Mouse (Mus musculus): ENCODE measurements around the gene Uvssa. TPM values are rescaled to one million over a fixed set of nuclear protein-coding genes. Genes with fewer than 3 reads are reported as not detected.

Gene Uvssa
- polyA plus RNA-seq, 1 experiment from 2014 or later: 9.5 TPM

- Histone ChIP-seq H3K27ac (ENCODE audit: low read length) (no peak overlapping the region), H3K9ac (ENCODE audit: low read length) (no peak overlapping the region), H3K9me3 (replicated peaks; ENCODE audit: control insufficient read depth, low read length) (no peaks in the 10 kb centered on the region), H3K27me3 (ENCODE audit: control insufficient read depth, insufficient read depth, low read length) (no peaks in the 10 kb centered on the region), H3K4me3 (replicated peaks; ENCODE audit: low read length) (no peak overlapping the region), H3K4me1 (ENCODE audit: control insufficient read depth, insufficient read depth, low read length) (no peaks in the 10 kb centered on the region), H3K36me3 (ENCODE audit: control insufficient read depth, insufficient read depth, low read length) (peaks cover 12% of the 10 kb centered on the region; the same call in 1 of the 2 replicates), H3K4me2 (ENCODE audit: low read depth, low read length) (no peak overlapping the region)
- ATAC-seq (ENCODE audit: insufficient read depth, low FRiP score): no peak
- 93% methylated on average over 5 of the region's 5 CpGs for WGBS
These were observed 15.1 kb upstream of the Uvssa start for GRCm38 (mm10) chr5:33363263-33363662.

DNA sequence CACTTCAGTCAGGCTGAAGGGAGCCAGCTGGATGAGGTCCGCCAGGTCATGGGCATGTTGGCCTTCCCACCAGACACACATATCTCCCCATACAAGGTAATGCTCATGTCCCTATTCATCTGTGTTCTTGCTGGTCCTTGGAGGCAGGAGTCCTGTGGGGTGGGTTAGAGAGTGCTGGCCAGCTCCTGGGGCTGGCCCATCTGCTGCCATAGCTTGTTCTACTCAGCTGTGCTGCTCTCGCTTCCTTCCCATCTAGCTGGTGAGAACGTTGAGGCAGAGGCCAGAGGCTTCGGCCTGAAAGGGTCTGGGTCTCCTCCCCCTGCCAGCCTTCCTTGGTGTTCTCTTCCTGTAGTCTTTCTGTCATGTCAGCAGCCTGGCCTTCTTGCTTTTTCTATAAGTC lies 9.7 kb upstream of the Uvssa start:
- H3K4me2 ChIP-seq (ENCODE audit: low read depth, low read length): no peak overlapping the region
- H3K27me3 ChIP-seq (ENCODE audit: control insufficient read depth, insufficient read depth, low read length): no peaks in the 10 kb centered on the region
- ATAC-seq (ENCODE audit: insufficient read depth, low FRiP score): no peak
- no peak overlapping the region for H3K4me3 ChIP-seq (replicated peaks; ENCODE audit: low read length)
- no peaks in the 10 kb centered on the region for H3K4me1 ChIP-seq (ENCODE audit: control insufficient read depth, insufficient read depth, low read length)
- WGBS: 88% methylated on average over 4 of the region's 4 CpGs
- H3K9me3 ChIP-seq (replicated peaks; ENCODE audit: control insufficient read depth, low read length): no peaks in the 10 kb centered on the region
- H3K9ac ChIP-seq (ENCODE audit: low read length): no peak overlapping the region
- H3K36me3 ChIP-seq (ENCODE audit: control insufficient read depth, insufficient read depth, low read length): peaks cover 25% of the 10 kb centered on the region
- H3K27ac ChIP-seq (ENCODE audit: low read length): no peak overlapping the region

DNA sequence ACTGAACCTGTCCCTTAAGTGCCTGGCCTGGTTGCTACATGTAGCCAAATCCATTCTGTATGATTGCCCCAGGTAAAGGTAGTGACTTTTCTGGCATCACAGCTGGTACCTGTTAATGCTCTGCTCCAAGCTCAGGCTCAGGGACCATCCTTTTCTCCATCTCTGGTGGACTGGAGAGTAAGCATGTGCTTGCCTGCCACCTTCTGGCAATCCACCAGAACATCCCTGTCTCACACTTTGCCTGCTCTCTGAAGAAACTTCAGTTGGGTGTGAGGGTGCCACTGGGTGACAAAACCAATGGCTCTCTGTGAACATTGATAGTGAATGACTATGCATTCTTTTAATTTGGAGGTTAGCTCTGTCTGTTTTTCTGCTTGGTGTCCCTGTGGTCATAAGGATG lies 7.2 kb upstream of the Uvssa start:
- 0 out of 2 replicates have a peak, but pooled peaks have one; percentile 12 for ATAC-seq (ENCODE audit: insufficient read depth, low FRiP score)
- Histone ChIP-seq H3K27me3 (ENCODE audit: control insufficient read depth, insufficient read depth, low read length) (no peaks in the 10 kb centered on the region), H3K4me3 (replicated peaks; ENCODE audit: low read length) (no peak overlapping the region), H3K9me3 (replicated peaks; ENCODE audit: control insufficient read depth, low read length) (no peaks in the 10 kb centered on the region), H3K36me3 (ENCODE audit: control insufficient read depth, insufficient read depth, low read length) (peaks cover 25% of the 10 kb centered on the region), H3K9ac (ENCODE audit: low read length) (no peak overlapping the region), H3K27ac (ENCODE audit: low read length) (peak overlapping the region; percentile 4; the same call in 1 of the 2 replicates), H3K4me1 (ENCODE audit: control insufficient read depth, insufficient read depth, low read length) (no peaks in the 10 kb centered on the region), H3K4me2 (ENCODE audit: low read depth, low read length) (no peak overlapping the region)

DNA sequence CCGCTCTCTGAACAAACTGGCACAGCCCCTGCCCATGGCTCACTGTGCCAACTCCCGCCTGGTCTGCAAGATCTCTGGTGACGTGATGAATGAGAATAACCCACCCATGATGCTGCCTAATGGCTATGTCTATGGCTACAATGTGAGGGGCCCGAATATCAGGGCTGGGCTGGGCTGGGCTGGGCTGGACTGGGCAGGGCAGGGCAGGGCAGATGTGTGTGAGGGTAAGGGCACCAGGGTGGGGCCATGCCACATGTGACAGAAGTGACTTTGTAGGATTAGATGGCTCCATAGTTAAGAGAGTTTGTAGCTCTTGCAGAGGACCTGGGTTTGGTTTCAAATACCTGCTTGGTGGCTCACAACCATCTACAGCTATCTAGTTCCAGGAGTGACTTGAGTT lies 6.7 kb upstream of the Uvssa start:
- WGBS: 90% methylated on average over 4 of the region's 4 CpGs
- Histone ChIP-seq H3K27me3 (ENCODE audit: control insufficient read depth, insufficient read depth, low read length) (no peaks in the 10 kb centered on the region), H3K36me3 (ENCODE audit: control insufficient read depth, insufficient read depth, low read length) (peaks cover 25% of the 10 kb centered on the region), H3K4me2 (ENCODE audit: low read depth, low read length) (no peak overlapping the region), H3K27ac (ENCODE audit: low read length) (peak overlapping the region; percentile 4; the same call in 1 of the 2 replicates), H3K4me3 (replicated peaks; ENCODE audit: low read length) (no peak overlapping the region), H3K4me1 (ENCODE audit: control insufficient read depth, insufficient read depth, low read length) (no peaks in the 10 kb centered on the region), H3K9me3 (replicated peaks; ENCODE audit: control insufficient read depth, low read length) (no peaks in the 10 kb centered on the region), H3K9ac (ENCODE audit: low read length) (no peak overlapping the region)
- ATAC-seq (ENCODE audit: insufficient read depth, low FRiP score): peak; percentile 18; the same call in 1 of the 2 replicates

- Histone ChIP-seq H3K4me2 (ENCODE audit: low read depth, low read length) (no peak overlapping the region), H3K4me1 (ENCODE audit: control insufficient read depth, insufficient read depth, low read length) (peaks cover 2% of the 10 kb centered on the region; the same call in 1 of the 2 replicates), H3K4me3 (replicated peaks; ENCODE audit: low read length) (no peak overlapping the region), H3K9me3 (replicated peaks; ENCODE audit: control insufficient read depth, low read length) (no peaks in the 10 kb centered on the region), H3K27me3 (ENCODE audit: control insufficient read depth, insufficient read depth, low read length) (no peaks in the 10 kb centered on the region), H3K36me3 (ENCODE audit: control insufficient read depth, insufficient read depth, low read length) (peaks cover 25% of the 10 kb centered on the region), H3K27ac (ENCODE audit: low read length) (no peak overlapping the region), H3K9ac (ENCODE audit: low read length) (no peak overlapping the region)
- WGBS: 74% methylated on average over 18 of the region's 18 CpGs
- ATAC-seq (ENCODE audit: insufficient read depth, low FRiP score): no peak
These were observed 5.9 kb upstream of the Uvssa start for GRCm38 (mm10) chr5:33372331-33373038.

- peaks cover 12% of the 10 kb centered on the region for H3K36me3 ChIP-seq (ENCODE audit: control insufficient read depth, insufficient read depth, low read length)
- 32% methylated on average over 6 of the region's 6 CpGs for WGBS
- ATAC-seq (ENCODE audit: insufficient read depth, low FRiP score): no peak
- peak overlapping the region; percentile 96 for H3K4me2 ChIP-seq (ENCODE audit: low read depth, low read length)
- peak overlapping the region; percentile 98 for H3K27ac ChIP-seq (ENCODE audit: low read length)
- peak overlapping the region; percentile 61 for H3K4me3 ChIP-seq (replicated peaks; ENCODE audit: low read length)
- H3K4me1 ChIP-seq (ENCODE audit: control insufficient read depth, insufficient read depth, low read length): peaks cover 11% of the 10 kb centered on the region
- H3K9ac ChIP-seq (ENCODE audit: low read length): peak overlapping the region; percentile 83; the same call in 1 of the 2 replicates
- no peaks in the 10 kb centered on the region for H3K27me3 ChIP-seq (ENCODE audit: control insufficient read depth, insufficient read depth, low read length)
- no peaks in the 10 kb centered on the region for H3K9me3 ChIP-seq (replicated peaks; ENCODE audit: control insufficient read depth, low read length)
These were observed 1.2 kb upstream of the Uvssa start for GRCm38 (mm10) chr5:33377176-33377575.

- Histone ChIP-seq H3K4me1 (ENCODE audit: control insufficient read depth, insufficient read depth, low read length) (peaks cover 11% of the 10 kb centered on the region), H3K4me3 (replicated peaks; ENCODE audit: low read length) (peak overlapping the region; percentile 61), H3K36me3 (ENCODE audit: control insufficient read depth, insufficient read depth, low read length) (peaks cover 7% of the 10 kb centered on the region), H3K27ac (ENCODE audit: low read length) (peak overlapping the region; percentile 98), H3K9me3 (replicated peaks; ENCODE audit: control insufficient read depth, low read length) (no peaks in the 10 kb centered on the region), H3K4me2 (ENCODE audit: low read depth, low read length) (peak overlapping the region; percentile 96), H3K9ac (ENCODE audit: low read length) (peak overlapping the region; percentile 83), H3K27me3 (ENCODE audit: control insufficient read depth, insufficient read depth, low read length) (no peaks in the 10 kb centered on the region)
- ATAC-seq (ENCODE audit: insufficient read depth, low FRiP score): no peak; the same call in 1 of the 2 replicates
- 1% methylated on average over 21 of the region's 21 CpGs for WGBS
These were observed 498 bp upstream of the Uvssa start for GRCm38 (mm10) chr5:33377801-33378301.

GRCm38 (mm10) chr5:33387550-33387949 lies 9.2 kb downstream of the Uvssa start:
- 86% methylated on average over 11 of the region's 11 CpGs for WGBS
- ATAC-seq (ENCODE audit: insufficient read depth, low FRiP score): no peak
- H3K27me3 ChIP-seq (ENCODE audit: control insufficient read depth, insufficient read depth, low read length): no peaks in the 10 kb centered on the region
- H3K36me3 ChIP-seq (ENCODE audit: control insufficient read depth, insufficient read depth, low read length): 0 out of 2 replicates have a peak, but pooled peaks cover 3% of the 10 kb centered on the region
- no peak overlapping the region for H3K27ac ChIP-seq (ENCODE audit: low read length)
- no peak overlapping the region for H3K9ac ChIP-seq (ENCODE audit: low read length)
- no peaks in the 10 kb centered on the region for H3K4me1 ChIP-seq (ENCODE audit: control insufficient read depth, insufficient read depth, low read length)
- H3K4me2 ChIP-seq (ENCODE audit: low read depth, low read length): no peak overlapping the region
- H3K4me3 ChIP-seq (replicated peaks; ENCODE audit: low read length): no peak overlapping the region
- H3K9me3 ChIP-seq (replicated peaks; ENCODE audit: control insufficient read depth, low read length): no peaks in the 10 kb centered on the region

GRCm38 (mm10) chr5:33393803-33394202 lies 15.5 kb downstream of the Uvssa start:
- ATAC-seq (ENCODE audit: insufficient read depth, low FRiP score): no peak
- H3K36me3 ChIP-seq (ENCODE audit: control insufficient read depth, insufficient read depth, low read length): 0 out of 2 replicates have a peak, but pooled peaks cover 3% of the 10 kb centered on the region
- no peaks in the 10 kb centered on the region for H3K27me3 ChIP-seq (ENCODE audit: control insufficient read depth, insufficient read depth, low read length)
- H3K9ac ChIP-seq (ENCODE audit: low read length): no peak overlapping the region
- no peak overlapping the region for H3K4me3 ChIP-seq (replicated peaks; ENCODE audit: low read length)
- no peak overlapping the region for H3K4me2 ChIP-seq (ENCODE audit: low read depth, low read length)
- H3K27ac ChIP-seq (ENCODE audit: low read length): no peak overlapping the region
- H3K4me1 ChIP-seq (ENCODE audit: control insufficient read depth, insufficient read depth, low read length): no peaks in the 10 kb centered on the region
- 17% methylated on average over 7 of the region's 7 CpGs for WGBS
- no peaks in the 10 kb centered on the region for H3K9me3 ChIP-seq (replicated peaks; ENCODE audit: control insufficient read depth, low read length)

Measured in stomach, embryonic 16.5 days (tissue).